Mouse (Mus musculus): ENCODE measurements around the gene Zfpl1. TPM values are rescaled to one million over a fixed set of nuclear protein-coding genes. Genes with fewer than 3 reads are reported as not detected.
A peak's percentile ranks its signal among the peaks of the same experiment; 100 is the strongest.
"Not testable (repeated sequence)": the region's sequence is repeated elsewhere in the genome, so short reads cannot be mapped to it uniquely, and the experiment has no call there.

Gene Zfpl1
- polyA plus RNA-seq, 1 experiment from 2014 or later, result 85.4 TPM

GRCm38 (mm10) chr19:6046294-6047153, 38.2 kb downstream of the Zfpl1 start, which contains the start of gene Syvn1:
Syvn1 (plus strand) TSS chr19:6046576.
- Histone ChIP-seq H3K27me3 (ENCODE audit: low read depth, poor library complexity, severe bottlenecking) (no peaks in the 10 kb centered on the region), H3K9me3 (replicated peaks) (no peaks in the 10 kb centered on the region), H3K36me3 (peaks cover 38% of the 10 kb centered on the region), H3K4me1 (peaks cover 24% of the 10 kb centered on the region), H3K27ac (peak within 1 kb of the TSS; percentile 99), H3K4me3 (peak within 1 kb of the TSS; percentile 89)
- peak; percentile 93 for DNase-seq (ENCODE audit: low spot score)
- WGBS, result under 1% methylated on average over 65 of the region's 65 CpGs

GRCm38 (mm10) chr19:6045366-6046293, 39.1 kb downstream of the Zfpl1 start:
- DNase-seq (ENCODE audit: low spot score), result no peak
- Histone ChIP-seq H3K27me3 (ENCODE audit: low read depth, poor library complexity, severe bottlenecking) (no peaks in the 10 kb centered on the region), H3K27ac (peak overlapping the region; percentile 99), H3K9me3 (replicated peaks) (no peaks in the 10 kb centered on the region), H3K4me1 (peaks cover 24% of the 10 kb centered on the region), H3K36me3 (peaks cover 29% of the 10 kb centered on the region), H3K4me3 (peak overlapping the region; percentile 89)
- WGBS, result 24% methylated on average over 20 of the region's 20 CpGs

- not testable (repeated sequence) for H3K27ac ChIP-seq; DNase-seq (ENCODE audit: low spot score); H3K4me3 ChIP-seq; H3K27me3 ChIP-seq (ENCODE audit: low read depth, poor library complexity, severe bottlenecking); H3K9me3 ChIP-seq (replicated peaks)
- Histone ChIP-seq H3K36me3 (peaks cover 14% of the 10 kb centered on the region), H3K4me1 (peaks cover 24% of the 10 kb centered on the region)
- WGBS, result 80% methylated on average over 4 of the region's 4 CpGs
Observed at GRCm38 (mm10) chr19:6044102-6044501, 40.7 kb downstream of the Zfpl1 start.

- Histone ChIP-seq H3K27me3 (ENCODE audit: low read depth, poor library complexity, severe bottlenecking) (no peaks in the 10 kb centered on the region), H3K27ac (no peak overlapping the region), H3K4me3 (no peak overlapping the region), H3K9me3 (replicated peaks) (no peaks in the 10 kb centered on the region), H3K36me3 (no peaks in the 10 kb centered on the region), H3K4me1 (peaks cover 11% of the 10 kb centered on the region)
- 84% methylated on average over 9 of the region's 9 CpGs for WGBS
- DNase-seq (ENCODE audit: low spot score), result no peak
Observed at GRCm38 (mm10) chr19:6042293-6042692, 42.5 kb downstream of the Zfpl1 start.

GRCm38 (mm10) chr19:6040002-6040401, 44.8 kb downstream of the Zfpl1 start:
- Histone ChIP-seq H3K9me3 (replicated peaks) (no peaks in the 10 kb centered on the region), H3K27ac (no peak overlapping the region), H3K4me3 (no peak overlapping the region), H3K27me3 (ENCODE audit: low read depth, poor library complexity, severe bottlenecking) (no peaks in the 10 kb centered on the region), H3K4me1 (peaks cover under 1% of the 10 kb centered on the region), H3K36me3 (no peaks in the 10 kb centered on the region)
- DNase-seq (ENCODE audit: low spot score), result no peak

- no peaks in the 10 kb centered on the region for H3K27me3 ChIP-seq (ENCODE audit: low read depth, poor library complexity, severe bottlenecking)
- no peak overlapping the region for H3K27ac ChIP-seq
- no peak overlapping the region for H3K4me3 ChIP-seq
- 81% methylated on average over 7 of the region's 7 CpGs for WGBS
- DNase-seq (ENCODE audit: low spot score), result no peak
- H3K9me3 ChIP-seq (replicated peaks), result no peaks in the 10 kb centered on the region
- no peaks in the 10 kb centered on the region for H3K4me1 ChIP-seq
- no peaks in the 10 kb centered on the region for H3K36me3 ChIP-seq
Observed at GRCm38 (mm10) chr19:6038326-6038725, 46.4 kb downstream of the Zfpl1 start.

- Histone ChIP-seq H3K27ac (no peak overlapping the region), H3K4me1 (no peaks in the 10 kb centered on the region), H3K27me3 (ENCODE audit: low read depth, poor library complexity, severe bottlenecking) (no peaks in the 10 kb centered on the region), H3K9me3 (replicated peaks) (no peaks in the 10 kb centered on the region), H3K4me3 (no peak overlapping the region), H3K36me3 (no peaks in the 10 kb centered on the region)
- DNase-seq (ENCODE audit: low spot score), result no peak
Observed at GRCm38 (mm10) chr19:6037695-6038094, 47.1 kb downstream of the Zfpl1 start.

- Histone ChIP-seq H3K4me3 (no peak overlapping the region), H3K27me3 (ENCODE audit: low read depth, poor library complexity, severe bottlenecking) (no peaks in the 10 kb centered on the region), H3K27ac (no peak overlapping the region), H3K4me1 (no peaks in the 10 kb centered on the region), H3K9me3 (replicated peaks) (no peaks in the 10 kb centered on the region), H3K36me3 (no peaks in the 10 kb centered on the region)
- DNase-seq (ENCODE audit: low spot score), result no peak
- WGBS, result 75% methylated on average over 9 of the region's 9 CpGs
Observed at GRCm38 (mm10) chr19:6035966-6036585, 48.7 kb downstream of the Zfpl1 start.

Small RNA genes within 50 kb of the gene (microRNA-seq; reads per million reads assigned to microRNA genes)
- gene Mir6988, result not detected

Other genes with a start within 250 kb of the Zfpl1 start
- gene Frmd8, start 209.7 kb downstream of the Zfpl1 start, polyA plus RNA-seq (2016; fragmentation: Nextera tagmentation; extraction: Ambion mirVana), result 43.5 and 48.7 TPM in 2 replicates
- 1.8 TPM in 2 replicates for gene Slc25a45, start 207.1 kb downstream of the Zfpl1 start, polyA plus RNA-seq (2016; fragmentation: Nextera tagmentation; extraction: Ambion mirVana)
- gene Tigd3, start 190.8 kb downstream of the Zfpl1 start, polyA plus RNA-seq (2016; fragmentation: Nextera tagmentation; extraction: Ambion mirVana), result 5.2 and 5.9 TPM in 2 replicates
- gene Dpf2, start 171.9 kb downstream of the Zfpl1 start, polyA plus RNA-seq (2016; fragmentation: Nextera tagmentation; extraction: Ambion mirVana), result 223 and 240 TPM in 2 replicates
- 1.3 and 1.7 TPM in 2 replicates for gene Cdc42ep2, start 160.1 kb downstream of the Zfpl1 start, polyA plus RNA-seq (2016; fragmentation: Nextera tagmentation; extraction: Ambion mirVana)
- gene Pola2, start 120.8 kb downstream of the Zfpl1 start, polyA plus RNA-seq (2016; fragmentation: Nextera tagmentation; extraction: Ambion mirVana), result 125 and 130 TPM in 2 replicates
- not detected in 2 replicates for gene Slc22a20, start 98.8 kb downstream of the Zfpl1 start, polyA plus RNA-seq (2016; fragmentation: Nextera tagmentation; extraction: Ambion mirVana)
- gene Capn1, start 69.1 kb downstream of the Zfpl1 start, polyA plus RNA-seq (2016; fragmentation: Nextera tagmentation; extraction: Ambion mirVana), result 2.0 and 2.4 TPM in 2 replicates
- 36.9 and 38.6 TPM in 2 replicates for gene Syvn1, start 38.4 kb downstream of the Zfpl1 start, polyA plus RNA-seq (2016; fragmentation: Nextera tagmentation; extraction: Ambion mirVana)
- gene Mrpl49, start 27.2 kb downstream of the Zfpl1 start, polyA plus RNA-seq (2016; fragmentation: Nextera tagmentation; extraction: Ambion mirVana), result 90.3 and 91.4 TPM in 2 replicates
- 820 and 955 TPM in 2 replicates for gene Fau, start 27.1 kb downstream of the Zfpl1 start, polyA plus RNA-seq (2016; fragmentation: Nextera tagmentation; extraction: Ambion mirVana)
- 35.2 and 36.1 TPM in 2 replicates for gene Znhit2, start 23.8 kb downstream of the Zfpl1 start, polyA plus RNA-seq (2016; fragmentation: Nextera tagmentation; extraction: Ambion mirVana)
- gene Tm7sf2, start 16.6 kb downstream of the Zfpl1 start, polyA plus RNA-seq (2016; fragmentation: Nextera tagmentation; extraction: Ambion mirVana), result 24.4 and 28.8 TPM in 2 replicates
- gene Vps51, start 7.7 kb downstream of the Zfpl1 start, polyA plus RNA-seq (2016; fragmentation: Nextera tagmentation; extraction: Ambion mirVana), result 62.1 and 75.7 TPM in 2 replicates
- gene Tmem262, start 4.9 kb downstream of the Zfpl1 start, polyA plus RNA-seq (2016; fragmentation: Nextera tagmentation; extraction: Ambion mirVana), result not detected in 2 replicates
- 1.3 and 1.6 TPM in 2 replicates for gene Gm28374, start 2.7 kb downstream of the Zfpl1 start, polyA plus RNA-seq (2016; fragmentation: Nextera tagmentation; extraction: Ambion mirVana)
- gene Cdca5, start within 50 bp of the Zfpl1 start, polyA plus RNA-seq (2016; fragmentation: Nextera tagmentation; extraction: Ambion mirVana), result 70.6 and 76.4 TPM in 2 replicates
- 0.56 and 0.89 TPM in 2 replicates for gene AC131692.1, start 9.5 kb upstream of the Zfpl1 start, polyA plus RNA-seq (2016; fragmentation: Nextera tagmentation; extraction: Ambion mirVana)
- 0.54 and 0.75 TPM in 2 replicates for gene Naaladl1, start 20.8 kb upstream of the Zfpl1 start, polyA plus RNA-seq (2016; fragmentation: Nextera tagmentation; extraction: Ambion mirVana)
- 65.4 and 73.3 TPM in 2 replicates for gene Sac3d1, start 33.7 kb upstream of the Zfpl1 start, polyA plus RNA-seq (2016; fragmentation: Nextera tagmentation; extraction: Ambion mirVana)
- 25.7 and 28.7 TPM in 2 replicates for gene Snx15, start 43.3 kb upstream of the Zfpl1 start, polyA plus RNA-seq (2016; fragmentation: Nextera tagmentation; extraction: Ambion mirVana)
- not detected in 2 replicates for gene Batf2, start 56.0 kb upstream of the Zfpl1 start, polyA plus RNA-seq (2016; fragmentation: Nextera tagmentation; extraction: Ambion mirVana)
- gene Arl2, start 56.6 kb upstream of the Zfpl1 start, polyA plus RNA-seq (2016; fragmentation: Nextera tagmentation; extraction: Ambion mirVana), result 97.0 and 112 TPM in 2 replicates
- not detected in 2 replicates for gene Majin, start 99.4 kb upstream of the Zfpl1 start, polyA plus RNA-seq (2016; fragmentation: Nextera tagmentation; extraction: Ambion mirVana)
- 0.97 and 2.1 TPM in 2 replicates for gene Gpha2, start 141.4 kb upstream of the Zfpl1 start, polyA plus RNA-seq (2016; fragmentation: Nextera tagmentation; extraction: Ambion mirVana)
- 16.6 and 17.2 TPM in 2 replicates for gene Ppp2r5b, start 150.9 kb upstream of the Zfpl1 start, polyA plus RNA-seq (2016; fragmentation: Nextera tagmentation; extraction: Ambion mirVana)
- 11.4 and 13.0 TPM in 2 replicates for gene Atg2a, start 156.7 kb upstream of the Zfpl1 start, polyA plus RNA-seq (2016; fragmentation: Nextera tagmentation; extraction: Ambion mirVana)
- gene Ehd1, start 191.8 kb upstream of the Zfpl1 start, polyA plus RNA-seq (2016; fragmentation: Nextera tagmentation; extraction: Ambion mirVana), result 72.5 and 74.9 TPM in 2 replicates
- 0.15 and 0.38 TPM in 2 replicates for gene Cdc42bpg, start 221.5 kb upstream of the Zfpl1 start, polyA plus RNA-seq (2016; fragmentation: Nextera tagmentation; extraction: Ambion mirVana)

Data from limb, embryonic 10.5 days (tissue).